Mouse (Mus musculus) splenic B cell, adult 2 months (primary cell): ENCODE results near the gene Selenom.

Experiments used
- DNase-seq: peaks from one replicate; pipeline ENCODE4 v3.0.0-alpha.2; 2011; ENCODE audit warnings: low read depth, low spot score
- H3K27me3 ChIP-seq: 2 replicates; pipeline ENCODE4 v1.6.1; 2012; ENCODE audit warnings: mild to moderate bottlenecking, low read length, moderate library complexity, mixed read lengths; ENCODE audit not compliant: control insufficient read depth, poor library complexity, insufficient read depth, severe bottlenecking
- H3K36me3 ChIP-seq: 2 replicates; pipeline ENCODE4 v1.6.1; 2012; ENCODE audit warnings: mild to moderate bottlenecking, low read length, moderate library complexity, mixed read lengths; ENCODE audit not compliant: control insufficient read depth, poor library complexity, insufficient read depth, severe bottlenecking

The Selenom gene

DNA sequence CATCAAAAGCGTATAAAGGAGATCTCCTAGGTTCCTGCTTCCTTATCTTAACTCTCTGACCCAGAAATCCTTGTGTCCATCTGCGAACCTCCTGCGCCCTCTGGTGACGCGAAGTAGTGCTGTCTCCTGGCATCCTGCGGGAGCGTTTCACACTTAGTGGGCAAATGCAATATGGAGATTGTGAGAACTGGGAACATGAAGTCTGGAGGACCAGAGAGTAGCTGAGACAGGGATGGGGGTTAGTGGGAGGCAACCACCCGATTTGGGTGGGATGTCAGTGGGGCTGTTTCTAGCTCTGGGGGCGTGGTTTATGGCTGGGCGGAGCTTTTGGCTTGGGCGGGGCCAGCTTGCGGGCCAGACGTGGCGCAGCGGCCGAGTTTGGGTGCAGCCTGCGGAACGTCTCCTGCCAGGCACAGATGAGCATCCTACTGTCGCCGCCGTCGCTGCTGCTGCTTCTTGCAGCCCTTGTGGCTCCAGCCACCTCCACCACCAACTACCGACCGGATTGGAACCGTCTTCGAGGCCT is at the start of gene Selenom:
Selenom (plus strand) TSS at position 156 of the 526 bp plus-strand sequence.
- no peaks in the 10 kb centered on the region for H3K36me3 ChIP-seq
- DNase-seq = peak; percentile 75
- H3K27me3 ChIP-seq = no peaks in the 10 kb centered on the region

DNA sequence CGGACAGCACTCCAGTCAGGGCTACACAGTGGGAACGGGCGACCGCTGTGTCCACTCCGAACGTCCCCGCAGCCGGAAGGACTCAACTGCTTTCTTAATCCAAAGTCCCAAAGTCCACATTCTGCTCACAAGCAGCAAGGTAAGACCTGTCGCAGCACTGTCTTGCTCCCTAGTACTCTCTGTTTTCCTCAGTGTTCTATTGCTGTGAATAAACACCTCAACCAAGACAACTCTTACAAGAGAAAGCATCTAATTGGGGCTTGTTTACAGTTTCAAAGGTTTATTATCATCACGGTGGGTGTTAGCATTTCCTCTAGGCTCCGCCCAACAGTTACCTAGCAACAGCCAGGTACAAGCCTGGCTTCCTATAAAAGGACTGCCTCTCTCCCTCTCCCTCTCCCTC is 43.0 kb upstream of the Selenom start:
- Histone ChIP-seq H3K27me3 (no peaks in the 10 kb centered on the region), H3K36me3 (no peaks in the 10 kb centered on the region)
- DNase-seq = no peak

DNA sequence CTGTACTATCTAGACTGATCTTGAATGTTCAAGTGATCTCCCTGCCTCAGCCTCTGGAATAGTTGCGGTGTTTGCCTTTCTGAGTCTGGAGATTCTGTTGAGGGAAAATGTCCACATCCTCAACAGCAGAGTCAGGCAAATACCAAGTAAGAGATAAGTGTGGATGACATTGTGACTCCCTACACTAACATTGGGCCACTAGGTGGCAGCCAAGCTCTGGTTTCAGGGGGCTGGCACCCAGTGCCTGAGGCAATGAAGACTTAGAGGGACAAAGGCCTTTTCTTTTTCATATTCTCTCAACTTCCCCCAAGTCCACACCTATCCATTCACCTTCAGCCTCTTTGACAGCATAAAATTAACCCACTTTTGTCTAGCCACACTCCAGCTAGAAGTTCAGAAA is 42.0 kb upstream of the Selenom start:
- DNase-seq = peak; percentile 82
- no peaks in the 10 kb centered on the region for H3K36me3 ChIP-seq
- H3K27me3 ChIP-seq = no peaks in the 10 kb centered on the region

DNA sequence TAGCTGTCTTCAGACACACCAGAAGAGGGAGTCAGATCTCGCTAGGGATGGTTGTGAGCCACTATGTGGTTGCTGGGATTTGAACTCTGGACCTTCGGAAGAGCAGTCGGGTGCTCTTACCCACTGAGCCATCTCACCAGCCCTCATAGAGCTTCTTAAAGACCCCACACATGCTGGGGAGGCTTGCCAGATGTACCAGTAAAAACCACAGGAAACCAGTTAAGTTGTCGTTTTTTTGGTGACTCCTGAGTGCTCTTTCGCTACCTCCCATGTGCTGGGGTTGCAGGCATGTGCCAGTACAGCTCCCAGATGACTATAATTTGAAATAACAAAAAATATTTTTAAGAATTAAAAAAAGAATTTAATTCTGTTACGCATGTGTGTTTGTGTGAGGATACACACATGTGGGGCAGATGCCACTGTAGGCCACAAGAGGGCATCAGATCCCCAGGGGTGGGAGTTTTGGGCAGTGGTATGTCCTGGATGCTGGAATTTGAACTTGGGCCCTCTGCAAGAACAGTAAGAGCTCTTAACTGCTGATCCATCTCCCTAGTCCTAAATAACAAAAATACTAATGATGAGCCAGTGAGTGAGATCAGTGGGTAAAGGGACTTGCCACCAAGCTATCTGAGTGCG is 39.9 kb upstream of the Selenom start:
- H3K27me3 ChIP-seq = no peaks in the 10 kb centered on the region
- no peaks in the 10 kb centered on the region for H3K36me3 ChIP-seq
- DNase-seq = peak; percentile 28

DNA sequence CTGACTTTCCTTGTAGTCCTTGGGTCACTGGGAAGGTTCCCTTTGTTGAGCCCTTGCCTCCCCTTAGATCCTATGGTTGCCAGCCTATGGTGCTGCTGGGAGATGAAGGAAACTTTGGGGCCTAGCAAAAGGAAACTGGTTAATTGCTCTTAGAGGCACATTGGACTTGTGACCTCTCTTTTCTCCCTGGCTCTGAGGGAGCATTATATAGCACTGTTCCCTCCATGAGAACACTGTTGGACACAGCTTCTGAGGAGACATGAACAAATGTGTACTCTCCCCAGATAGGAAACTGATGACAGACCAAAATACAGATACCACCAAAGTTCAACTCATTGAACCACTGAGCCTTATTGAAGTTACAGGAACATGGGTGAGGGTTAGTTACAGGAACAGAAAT is 39.0 kb upstream of the Selenom start:
- no peak for DNase-seq
- Histone ChIP-seq H3K27me3 (no peaks in the 10 kb centered on the region), H3K36me3 (no peaks in the 10 kb centered on the region)

DNA sequence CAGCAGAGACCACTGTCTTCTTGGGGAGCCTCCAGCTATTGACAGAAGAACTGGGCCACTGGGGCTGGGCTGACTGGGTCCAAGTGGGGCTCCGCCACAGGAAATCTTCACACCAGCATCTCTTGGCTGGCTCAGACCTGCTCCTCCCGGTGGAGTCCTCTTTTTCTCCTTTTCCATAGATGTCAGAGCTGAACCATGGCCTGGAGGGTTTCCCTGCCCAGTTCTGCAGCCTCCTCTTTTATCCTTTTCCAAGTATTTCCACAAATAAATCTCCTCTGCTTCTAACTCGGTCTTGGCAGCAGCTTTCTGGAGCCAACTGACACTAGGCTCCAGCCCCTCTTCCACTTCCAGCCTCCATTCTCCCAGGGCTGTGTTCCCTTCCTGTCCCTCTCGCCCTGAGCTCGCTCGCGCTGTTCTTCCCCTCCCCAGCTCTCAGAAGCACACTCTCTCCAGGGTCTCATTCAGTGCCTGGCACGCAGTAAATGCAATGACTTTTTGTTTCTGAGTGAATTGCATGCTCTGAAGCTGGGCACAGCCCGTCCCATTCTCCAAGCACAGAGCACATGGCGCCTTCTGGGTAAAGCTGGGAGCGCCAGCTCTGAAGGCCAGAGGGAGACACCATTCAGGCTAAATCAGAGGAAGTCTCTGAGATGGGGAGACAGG is 30.4 kb upstream of the Selenom start:
- Histone ChIP-seq H3K36me3 (no peaks in the 10 kb centered on the region), H3K27me3 (no peaks in the 10 kb centered on the region)
- DNase-seq = no peak

DNA sequence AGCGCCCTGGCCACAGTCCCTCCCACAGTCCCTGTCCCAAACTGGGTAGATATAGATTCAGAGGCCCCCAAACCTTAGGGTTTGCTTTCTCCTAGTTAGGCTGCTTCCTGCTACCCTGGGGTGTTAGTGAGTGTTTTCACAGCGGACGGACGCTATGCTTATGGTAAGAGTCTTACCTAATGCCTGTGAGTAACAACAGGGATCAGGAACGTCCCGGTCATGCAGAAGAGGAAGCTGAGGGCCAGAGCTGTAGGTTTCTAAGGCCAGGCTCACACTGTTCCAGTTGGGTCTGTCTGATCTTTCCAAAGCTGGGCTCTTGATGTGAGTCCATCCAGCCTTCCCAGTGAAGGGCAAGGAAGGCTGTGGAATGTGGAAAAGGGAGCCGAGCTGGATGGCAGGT is 28.1 kb upstream of the Selenom start:
- no peaks in the 10 kb centered on the region for H3K36me3 ChIP-seq
- DNase-seq = no peak

DNA sequence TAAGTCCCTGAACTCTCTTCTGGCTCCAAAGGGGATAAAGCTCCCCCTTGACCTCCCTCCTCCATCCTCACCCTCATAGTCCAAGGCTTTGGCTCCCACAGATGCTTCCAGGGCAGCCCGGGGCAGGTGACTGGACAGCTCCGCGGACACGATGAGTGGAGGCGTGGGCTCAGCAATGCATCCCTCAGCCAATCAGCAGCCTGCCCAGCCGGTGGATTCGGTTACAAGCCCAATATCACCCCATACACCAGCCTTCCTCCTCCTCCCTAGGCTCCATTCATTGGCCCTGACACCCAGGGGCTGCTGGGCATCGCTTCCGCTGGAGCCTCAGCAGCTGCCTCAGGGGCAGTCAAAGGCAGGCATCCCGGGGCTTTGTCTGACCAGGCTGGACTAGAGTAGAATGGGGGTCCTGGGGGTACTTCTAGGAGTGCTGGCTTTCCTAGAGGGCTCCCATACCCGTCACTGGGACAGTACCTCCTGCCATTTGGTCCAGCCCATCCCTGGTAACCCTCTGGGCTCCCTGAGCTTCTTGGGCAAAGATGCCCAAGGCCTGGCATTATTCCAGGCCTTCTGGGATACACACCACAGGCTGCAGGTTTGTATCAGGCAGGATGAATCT is 26.4 kb upstream of the Selenom start, which contains the start of gene Pla2g3:
Pla2g3 (plus strand) TSS at position 333 of the 619 bp plus-strand sequence.
- H3K27me3 ChIP-seq = no peaks in the 10 kb centered on the region
- DNase-seq = no peak
- no peaks in the 10 kb centered on the region for H3K36me3 ChIP-seq

More for the DNA sequence above, 28.1 kb upstream of the Selenom start:
- H3K27me3 ChIP-seq = no peaks in the 10 kb centered on the region

DNA sequence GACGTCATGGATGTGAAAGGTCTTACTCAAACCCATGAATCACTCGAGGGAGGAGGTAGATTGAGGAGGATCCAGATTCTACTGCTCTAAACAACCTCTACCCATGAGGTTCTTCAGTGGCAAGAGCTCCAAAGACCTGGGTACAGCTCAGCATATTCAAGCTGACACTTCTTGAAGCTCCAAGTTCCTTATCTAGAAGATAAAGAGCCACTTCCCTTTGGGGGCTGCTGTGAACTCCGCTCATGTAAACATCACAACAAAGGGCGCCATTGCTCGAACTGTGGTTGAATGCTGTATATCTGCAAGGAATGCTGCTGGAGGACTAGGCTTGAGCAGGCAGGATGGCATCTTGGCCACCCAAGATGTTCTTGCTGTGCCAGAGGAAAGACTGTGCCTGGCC is 25.4 kb upstream of the Selenom start:
- Histone ChIP-seq H3K36me3 (no peaks in the 10 kb centered on the region), H3K27me3 (no peaks in the 10 kb centered on the region)
- DNase-seq = no peak

DNA sequence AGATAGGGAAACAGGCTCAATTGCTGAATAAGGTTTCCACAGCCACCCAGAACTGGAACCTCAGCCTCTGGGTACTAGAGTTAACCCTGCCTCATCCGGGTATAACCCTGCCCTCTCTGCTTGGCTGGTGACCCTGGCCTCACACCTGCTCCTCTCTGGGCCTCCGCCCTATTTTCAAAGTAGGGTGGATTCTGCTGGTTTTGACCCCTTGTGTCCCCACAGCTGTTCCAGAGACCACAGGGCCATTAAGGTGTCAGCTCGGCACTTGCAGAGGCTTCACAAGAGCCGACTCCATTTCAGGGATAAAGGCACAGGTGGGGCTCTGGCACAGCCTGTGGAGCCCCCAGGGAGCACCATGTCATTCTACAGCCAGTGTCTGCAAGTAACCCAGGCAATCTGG is 21.7 kb upstream of the Selenom start:
- no peaks in the 10 kb centered on the region for H3K36me3 ChIP-seq
- no peaks in the 10 kb centered on the region for H3K27me3 ChIP-seq
- no peak for DNase-seq

DNA sequence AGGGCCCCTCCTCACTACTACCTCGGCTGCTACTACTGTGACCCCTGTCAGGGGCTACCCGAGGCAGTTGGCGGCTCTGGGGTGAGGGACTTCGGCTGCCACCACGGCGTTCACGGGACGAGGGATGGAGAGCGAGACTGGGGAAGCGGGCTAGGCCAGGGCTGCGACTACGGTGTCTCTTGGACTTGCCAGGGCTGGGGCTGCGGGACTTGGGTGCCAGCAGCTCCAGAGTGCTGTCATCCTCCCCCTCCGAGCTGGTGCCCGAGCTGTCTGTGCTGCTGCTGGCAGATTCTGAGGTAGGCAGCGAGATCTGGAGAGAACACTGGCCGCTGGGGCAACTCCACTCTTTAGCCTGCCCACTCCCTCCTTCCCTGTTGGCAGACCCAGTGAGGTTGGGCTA is 19.6 kb upstream of the Selenom start:
- Histone ChIP-seq H3K27me3 (no peaks in the 10 kb centered on the region), H3K36me3 (no peaks in the 10 kb centered on the region)
- no peak for DNase-seq

DNA sequence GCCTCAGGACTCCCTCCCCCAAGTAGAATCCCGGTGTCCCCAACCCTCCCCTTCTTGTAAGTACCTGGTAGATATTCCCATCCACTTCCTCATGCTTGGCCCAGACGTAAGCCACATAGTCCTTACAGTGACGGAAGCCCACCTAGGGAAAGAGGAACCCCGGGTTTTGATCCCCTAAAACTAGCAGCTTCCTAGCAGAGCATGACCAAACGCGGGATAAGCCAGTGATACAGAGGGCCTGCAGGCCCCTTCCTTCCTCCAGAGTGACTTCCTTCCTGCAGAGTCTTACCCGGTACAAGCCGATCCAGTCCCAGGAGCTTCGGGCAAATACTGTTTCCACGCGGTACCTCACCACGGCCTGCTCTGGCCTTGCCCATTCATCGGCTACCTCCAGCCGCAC is 19.0 kb upstream of the Selenom start:
- no peaks in the 10 kb centered on the region for H3K36me3 ChIP-seq
- no peaks in the 10 kb centered on the region for H3K27me3 ChIP-seq
- DNase-seq = no peak

DNA sequence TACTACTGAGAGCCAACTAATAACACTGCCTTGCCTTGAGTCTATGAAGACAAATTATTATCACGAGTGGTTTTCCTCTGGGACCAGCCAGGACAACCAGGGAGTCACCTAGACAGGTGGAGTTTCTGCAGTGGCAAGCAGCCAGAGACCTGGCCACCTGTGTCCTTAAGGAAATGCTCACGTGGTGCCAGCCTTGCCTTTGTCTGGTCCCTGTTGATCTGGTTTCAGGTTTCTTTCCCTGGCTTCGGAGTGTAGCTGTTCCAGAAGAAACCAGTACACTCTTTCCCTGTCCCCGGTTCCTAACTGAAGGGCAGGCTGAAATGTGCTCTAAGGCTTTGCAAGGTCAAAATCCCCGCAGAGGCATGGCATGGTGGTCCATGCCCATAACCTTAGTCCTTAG is 17.7 kb upstream of the Selenom start:
- no peak for DNase-seq
- Histone ChIP-seq H3K36me3 (no peaks in the 10 kb centered on the region), H3K27me3 (no peaks in the 10 kb centered on the region)

DNA sequence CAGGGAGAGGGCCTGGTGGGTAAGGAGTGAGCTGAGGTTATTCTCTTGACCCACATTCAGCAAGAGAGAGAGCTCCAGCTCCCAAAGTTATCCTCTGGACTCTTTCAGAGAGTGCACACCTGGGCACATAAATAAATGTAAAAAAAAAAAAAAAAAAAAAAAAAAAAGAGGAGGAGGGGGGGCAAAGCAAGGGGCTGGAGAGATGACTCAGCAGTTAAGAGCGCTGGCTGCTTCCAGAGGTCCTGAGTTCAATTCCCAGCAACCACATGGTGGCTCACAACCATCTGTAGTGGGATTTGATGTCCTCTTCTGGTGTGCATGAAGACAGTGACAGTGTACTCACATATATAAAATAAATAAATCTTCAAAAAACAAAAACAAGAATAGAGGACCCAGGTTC is 17.2 kb upstream of the Selenom start:
- no peak for DNase-seq
- Histone ChIP-seq H3K27me3 (no peaks in the 10 kb centered on the region), H3K36me3 (no peaks in the 10 kb centered on the region)

DNA sequence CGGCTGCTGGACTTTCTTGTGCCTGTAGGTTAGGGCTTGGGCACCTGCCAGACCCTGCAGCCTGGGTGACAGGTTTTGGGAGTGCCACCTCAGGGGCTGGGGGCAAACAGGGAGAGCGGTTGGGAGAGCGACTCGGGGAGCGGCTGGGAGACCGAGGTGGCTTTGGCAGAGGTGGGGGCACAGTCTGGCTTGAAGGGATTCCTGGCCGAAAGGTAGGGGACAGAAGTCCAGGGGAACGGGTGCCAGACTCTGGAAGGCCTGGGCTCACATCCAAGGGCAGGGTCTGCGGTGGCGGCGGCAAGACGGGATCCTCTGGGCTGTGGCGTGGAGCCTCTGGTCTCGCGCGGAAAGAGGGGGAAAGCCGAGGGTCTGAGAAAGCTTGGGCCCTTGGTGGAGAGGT is 12.4 kb upstream of the Selenom start:
- DNase-seq = no peak
- H3K36me3 ChIP-seq = no peaks in the 10 kb centered on the region

More for the DNA sequence above, 12.4 kb upstream of the Selenom start:
- H3K27me3 ChIP-seq = no peaks in the 10 kb centered on the region
